ENCODE assay signal across 10 mouse cellular contexts in genomic region chr12:83328899-83329298, GRCm38 (mm10).
DNase-seq lines count a peak whose midpoint lies in the region; ATAC-seq lines count a peak whose summit lies in the region.
"Had no signal": no experiment of that assay in that cellular context is flagged by ENCODE, and none has a peak within 500 bp of the region (broad histone marks: within the 10 kb centered on the region; RNA-seq: fewer than 3 reads in every experiment).

No protein-coding gene starts in this region.

- H3K9me3 ChIP-seq in midbrain, embryonic 13.5 days = no peaks in the 10 kb centered on the region
- H3K9me3 ChIP-seq in midbrain, embryonic 11.5 days (ENCODE audit: control insufficient read depth, low read length) = no peaks in the 10 kb centered on the region
- H3K9me3 ChIP-seq: midbrain, embryonic 10.5 days had no signal

- H3K4me2 ChIP-seq in midbrain, embryonic 13.5 days (replicated peaks) = no peak overlapping the region
- no peak overlapping the region for H3K4me2 ChIP-seq in midbrain, embryonic 11.5 days

- H3K36me3 ChIP-seq in midbrain, embryonic 13.5 days = peaks cover 12% of the 10 kb centered on the region; the same call in 1 of the 2 replicates
- H3K36me3 ChIP-seq in midbrain, embryonic 11.5 days (ENCODE audit: control insufficient read depth, insufficient read depth, low read length) = no peaks in the 10 kb centered on the region
- H3K36me3 ChIP-seq: midbrain, embryonic 10.5 days had no signal

- DNase-seq in embryo, embryonic 11 days = peak; percentile 20
- DNase-seq in embryo, embryonic 10.5 days (ENCODE audit: low spot score) = no peak
- no peak for DNase-seq in midbrain, embryonic 11.5 days (ENCODE audit: low spot score, missing footprints)
- peak; percentile 71 to 77 for DNase-seq in cerebellum, postnatal 36 days
- peak; percentile 36 for DNase-seq in retina, embryonic 14.5 days (ENCODE audit: low spot score)
- no peak for DNase-seq in frontal cortex, postnatal 25 days (ENCODE audit: low spot score in 2 of 2)
- DNase-seq in urinary bladder, adult 18-20 months (ENCODE audit: low spot score in 2 of 2) = no peak

- no peaks in the 10 kb centered on the region for H3K27me3 ChIP-seq in midbrain, embryonic 13.5 days
- no peaks in the 10 kb centered on the region for H3K27me3 ChIP-seq in midbrain, embryonic 11.5 days (ENCODE audit: control insufficient read depth, insufficient read depth, low read length)

- peaks cover 12% of the 10 kb centered on the region for H3K4me1 ChIP-seq in midbrain, embryonic 13.5 days (replicated peaks)
- H3K4me1 ChIP-seq in midbrain, embryonic 11.5 days (ENCODE audit: control insufficient read depth, insufficient read depth, low read length) = no peaks in the 10 kb centered on the region

- peak overlapping the region; percentile 37; the same call in 1 of the 2 replicates for H3K27ac ChIP-seq in midbrain, embryonic 13.5 days
- no peak overlapping the region for H3K27ac ChIP-seq in midbrain, embryonic 11.5 days (ENCODE audit: low read depth, low read length)
- H3K27ac ChIP-seq: kidney, postnatal 0 days had no signal

- peak; percentile 60; the same call in 1 of the 2 replicates for ATAC-seq in midbrain, embryonic 13.5 days
- ATAC-seq in midbrain, embryonic 11.5 days (ENCODE audit: low FRiP score) = no peak

- no peak overlapping the region for H3K9ac ChIP-seq in midbrain, embryonic 13.5 days (replicated peaks)
- H3K9ac ChIP-seq in midbrain, embryonic 11.5 days (ENCODE audit: low read length) = no peak overlapping the region

- 76% methylated on average over 13 of the region's 13 CpGs for WGBS in midbrain, embryonic 13.5 days
- 88% methylated on average over 13 of the region's 13 CpGs for WGBS in midbrain, embryonic 11.5 days

- H3K4me3 ChIP-seq in midbrain, embryonic 13.5 days (replicated peaks) = no peak overlapping the region
- no peak overlapping the region for H3K4me3 ChIP-seq in midbrain, embryonic 11.5 days (ENCODE audit: low read depth, low read length)
- H3K4me3 ChIP-seq: midbrain, embryonic 10.5 days had no signal

Comparison
In these comparisons a context has a peak if more than half of its experiments do, and no peak if none do; other contexts are left out.
1. DNase-seq: peak in embryo, embryonic 11 days (single experiment), cerebellum, postnatal 36 days (2 of 2) and retina, embryonic 14.5 days (single experiment); none in embryo, embryonic 10.5 days (single experiment), midbrain, embryonic 11.5 days (single experiment), frontal cortex, postnatal 25 days (0 of 2) and urinary bladder, adult 18-20 months (0 of 2).